Mouse (Mus musculus): ENCODE data around the gene Sycn. TPM values are rescaled to one million over a fixed set of nuclear protein-coding genes. Genes with fewer than 3 reads are reported as not detected.

Gene Sycn
- total RNA-seq, 2 experiments from 2014 or later, result not detected

GRCm38 (mm10) chr7:28583570-28584344 lies 43.1 kb downstream of the Sycn start:
- intact Hi-C loops (cut with DNase I), result no loop called here

DNA sequence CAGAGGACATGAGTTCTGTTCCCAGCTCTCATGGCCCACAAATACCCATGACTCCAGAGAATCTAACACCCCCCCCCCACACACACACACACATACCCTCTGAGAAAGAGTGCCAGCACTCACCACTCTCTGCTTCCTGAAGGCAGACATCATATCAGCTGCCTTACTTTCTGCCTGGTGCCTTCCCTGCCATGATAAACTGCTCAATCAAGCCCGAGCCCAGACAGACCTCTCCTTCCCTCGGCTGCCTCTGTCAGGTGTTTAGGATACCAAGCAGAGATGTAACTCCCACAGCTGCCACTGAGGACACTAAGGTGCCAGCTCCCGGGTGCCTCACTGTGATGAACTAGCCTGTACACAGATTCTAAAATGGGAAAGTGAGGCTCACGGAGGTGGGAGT lies 43.8 kb downstream of the Sycn start:
- intact Hi-C loops (cut with DNase I), result no loop called here
- DNase-seq, result no peak

More at GRCm38 (mm10) chr7:28583570-28584344, 43.1 kb downstream of the Sycn start:
- no peak for DNase-seq

GRCm38 (mm10) chr7:28585001-28585400 lies 44.3 kb downstream of the Sycn start:
- intact Hi-C loops (cut with DNase I), result no loop called here
- DNase-seq, result no peak

DNA sequence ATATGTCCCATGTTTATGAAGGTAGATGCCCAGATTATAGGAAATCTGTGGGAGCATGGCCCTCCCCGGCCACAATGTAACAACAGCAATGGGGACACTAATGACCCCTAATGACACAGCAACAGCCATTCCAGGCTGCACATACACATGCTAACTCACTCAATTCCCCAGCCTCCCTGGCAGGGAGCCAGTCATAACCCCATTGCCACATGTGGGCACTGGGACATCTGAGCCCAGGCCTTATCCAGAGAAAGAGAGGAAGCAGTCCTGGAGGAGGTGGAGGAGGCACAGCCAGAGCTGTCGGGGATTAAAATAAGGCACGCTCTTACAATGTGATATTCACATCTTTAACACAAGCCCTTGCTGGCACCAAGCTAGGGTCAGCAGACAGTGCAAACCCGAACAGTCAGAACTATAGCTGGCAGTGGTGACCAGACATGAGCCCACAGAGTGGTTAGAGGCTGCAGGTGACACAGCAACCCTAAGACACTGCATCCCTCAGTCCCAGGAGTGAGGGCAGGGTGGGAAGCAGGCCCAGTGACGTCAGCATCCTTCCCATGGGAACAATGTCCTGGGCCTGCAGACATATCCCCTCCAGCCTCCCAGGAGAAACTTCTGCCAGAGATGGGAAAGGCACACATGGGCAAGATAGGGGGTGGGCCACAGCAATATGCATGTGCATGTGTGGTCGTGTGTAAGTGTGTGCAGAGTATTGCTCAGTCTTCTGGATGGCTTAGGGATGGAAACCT lies 46.2 kb downstream of the Sycn start:
- DNase-seq, result peak in 1 of 2 experiments; percentile 36

DNA sequence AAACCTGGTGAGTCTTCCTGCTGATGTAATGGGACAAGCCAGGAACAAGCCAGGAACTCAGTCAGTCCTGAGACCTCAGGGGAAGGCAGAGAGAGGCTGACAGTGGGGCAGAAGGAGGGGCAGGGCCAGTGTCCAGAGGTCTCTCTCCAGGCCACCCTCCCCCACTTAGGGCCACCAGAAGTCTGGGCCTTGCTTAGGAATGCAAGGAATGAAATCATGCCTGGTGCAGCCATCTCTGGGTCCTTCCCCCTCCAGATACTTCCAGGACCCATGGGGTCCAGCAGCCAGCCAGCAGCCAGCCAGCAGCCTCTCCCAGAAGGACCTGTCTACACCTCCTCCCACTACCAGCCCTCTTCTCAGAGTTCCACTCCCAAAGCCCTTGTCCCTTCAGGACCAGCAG lies 47.0 kb downstream of the Sycn start:
- intact Hi-C loops (cut with DNase I), result loop anchor here (2.0 kb wide), 1 partner anchor 17 kb away; no protein-coding TSS in a partner anchor
- DNase-seq, result no peak

More for the DNA sequence above, 46.2 kb downstream of the Sycn start:
- intact Hi-C loops (cut with DNase I), result loop anchor here (2.0 kb wide), 1 partner anchor 16 kb away; no protein-coding TSS in a partner anchor

Small RNA genes within 50 kb of the gene (microRNA-seq; reads per million reads assigned to microRNA genes)
- gene Mir7049 (ENCODE audit: borderline number of aligned reads in 2 of 2), result 0.67 to 0.72 reads per million in 2 experiments

Other genes with a start within 250 kb of the Sycn start
- not detected for gene Selenov, start 249.7 kb upstream of the Sycn start, total RNA-seq (2021)
- gene Dll3, start 238.6 kb upstream of the Sycn start, total RNA-seq (2021), result not detected
- 10 to 100 TPM; 58.9 to 66.3 TPM for gene Timm50, start 228.8 kb upstream of the Sycn start, total RNA-seq (2021)
- gene Supt5, start 202.1 kb upstream of the Sycn start, total RNA-seq (2021), result 10 to 100 TPM; 56.8 to 62.8 TPM
- 100 to 1,000 TPM; 494 to 516 TPM for gene Rps16, start 190.2 kb upstream of the Sycn start, total RNA-seq (2021)
- 10 to 100 TPM; 15.1 to 15.8 TPM for gene Plekhg2, start 168.3 kb upstream of the Sycn start, total RNA-seq (2021)
- 10 to 100 TPM; 14.7 to 29.0 TPM for gene Zfp36, start 160.6 kb upstream of the Sycn start, total RNA-seq (2021)
- 10 to 100 TPM; 18.2 to 20.1 TPM for gene Med29, start 148.2 kb upstream of the Sycn start, total RNA-seq (2021)
- 10 to 100 TPM; 38.8 to 48.0 TPM for gene Paf1, start 147.9 kb upstream of the Sycn start, total RNA-seq (2021)
- 1 to 10 TPM; 4.6 to 7.2 TPM for gene Gmfg, start 103.4 kb upstream of the Sycn start, total RNA-seq (2021)
- under 1 TPM; 0.38 to 0.86 TPM for gene Lrfn1, start 88.9 kb upstream of the Sycn start, total RNA-seq (2021)
- gene Ifnl2, start 30.4 kb upstream of the Sycn start, total RNA-seq (2021), result not detected
- gene Ifnl3, start 18.0 kb upstream of the Sycn start, total RNA-seq (2021), result not detected
- not detected for gene Nccrp1, start 6.4 kb downstream of the Sycn start, total RNA-seq (2021)
- 10 to 100 TPM; 20.5 to 24.5 TPM for gene Samd4b, start 57.3 kb downstream of the Sycn start, total RNA-seq (2021)
- 1 to 10 TPM; 7.3 to 7.4 TPM for gene Pak4, start 57.3 kb downstream of the Sycn start, total RNA-seq (2021)
- not detected for gene Acp7, start 90.4 kb downstream of the Sycn start, total RNA-seq (2021)
- gene Fbxo27, start 152.0 kb downstream of the Sycn start, total RNA-seq (2021), result under 1 TPM in 1 of 2 experiments, not detected in 1; 0.22 TPM
- under 1 TPM; 0.46 to 0.53 TPM for gene Fbxo17, start 175.9 kb downstream of the Sycn start, total RNA-seq (2021)
- gene Mrps12, start 200.9 kb downstream of the Sycn start, total RNA-seq (2021), result 10 to 100 TPM; 53.9 to 54.1 TPM
- gene Sars2, start 201.1 kb downstream of the Sycn start, total RNA-seq (2021), result 10 to 100 TPM; 14.6 to 16.3 TPM
- gene Ccer2, start 215.3 kb downstream of the Sycn start, total RNA-seq (2021), result not detected
- 10 to 100 TPM; 85.1 to 87.0 TPM for gene Sirt2, start 225.8 kb downstream of the Sycn start, total RNA-seq (2021)
- 10 to 100 TPM; 25.4 to 27.0 TPM for gene Nfkbib, start 226.6 kb downstream of the Sycn start, total RNA-seq (2021)
- gene Rinl, start 248.1 kb downstream of the Sycn start, total RNA-seq (2021), result 1 to 10 TPM; 1.8 to 1.9 TPM

Data from heart, postnatal 36 days (tissue).